Mouse (Mus musculus) heart, postnatal 0 days (tissue): ENCODE results near the gene Foxp1.

ENCODE experiments used
- CTCF ChIP-seq: IDR thresholded peaks from 2 replicates; pipeline ENCODE4 v1.5.1; 2016; ENCODE audit warnings: antibody characterized with exemption, control low read depth, low read depth
- EP300 ChIP-seq: IDR thresholded peaks from 2 replicates; pipeline ENCODE4 v1.6.1; 2016; ENCODE audit warnings: antibody characterized with exemption, low read depth

DNA sequence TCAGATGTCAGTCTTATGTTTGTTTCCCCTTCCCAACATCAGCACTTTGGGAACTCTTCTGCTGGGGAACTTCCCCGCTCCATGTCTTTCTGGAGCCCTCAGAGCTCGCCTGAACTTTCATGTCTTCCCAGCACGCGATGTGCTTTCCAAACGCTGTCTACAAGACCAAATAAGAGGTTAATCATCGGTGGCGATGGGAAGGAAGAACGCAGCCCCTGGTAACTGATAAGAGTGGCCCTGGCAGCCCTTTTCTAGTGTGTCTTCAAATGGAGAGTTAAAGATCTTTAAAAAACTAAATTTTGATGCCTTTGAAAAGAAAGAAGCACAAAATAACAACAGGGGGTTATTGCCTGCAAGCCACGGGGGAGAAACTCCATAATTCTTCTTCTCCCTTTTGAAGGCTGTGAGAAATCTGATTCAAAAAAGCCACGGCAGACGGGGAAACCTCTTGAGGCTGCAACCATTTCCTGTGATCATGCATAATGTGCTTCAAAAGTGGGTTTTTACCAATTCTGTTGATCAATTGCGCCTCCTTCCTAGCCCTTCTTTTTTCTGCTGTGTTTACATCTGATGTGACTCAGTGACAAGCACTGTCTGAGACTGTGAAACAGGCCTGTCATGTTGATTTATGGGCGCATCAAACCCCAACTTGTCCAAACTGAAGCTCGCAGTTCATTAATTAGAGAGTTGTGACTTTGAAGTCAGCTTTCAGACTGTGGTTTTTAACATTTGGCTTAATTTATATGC, 509.2 kb downstream of the Foxp1 start:
- TF ChIP-seq CTCF (no peak), EP300 (no peak)
